Mouse (Mus musculus) testis, adult 2 months (tissue): ENCODE measurements around the gene Cma1.

Experiments used
- CTCF ChIP-seq: fragments of 200-500 bp; IDR thresholded peaks from 2 replicates; pipeline ENCODE4 v1.5.1; 2012; ENCODE audit warnings: low read depth, mild to moderate bottlenecking, inconsistent platforms, low read length, moderate library complexity; ENCODE audit not compliant: control insufficient read depth, insufficient read depth, insufficient replicate concordance
- POLR2A ChIP-seq: fragments of 200-500 bp; IDR thresholded peaks from 2 replicates; pipeline ENCODE4 v1.6.1; 2012; ENCODE audit warnings: low read depth, mild to moderate bottlenecking, inconsistent platforms, low read length, moderate library complexity; ENCODE audit not compliant: control insufficient read depth

GRCm38 (mm10) chr14:55943601-55944000 is 874 bp downstream of the Cma1 start:
- TF ChIP-seq CTCF (no peak), POLR2A (no peak)
